Mouse (Mus musculus) myocyte (in vitro differentiated cells): ENCODE measurements at regions not wholly inside any gene's neighbourhood (a gene's known extent, or its start where the extent isn't known, plus 50 kb on each side); places are given as distances from the start of the nearest gene placed in this dataset.

Source experiments
- CEBPB ChIP-seq: IDR thresholded peaks from 2 replicates; pipeline ENCODE4 v1.6.1; 2011; ENCODE audit warnings: mild to moderate bottlenecking, moderate library complexity; ENCODE audit not compliant: poor library complexity, insufficient read depth, severe bottlenecking
- E2F4 ChIP-seq: IDR thresholded peaks from one replicate; pipeline ENCODE4 v1.6.1; 2011; ENCODE audit warnings: mild to moderate bottlenecking, control low read depth, moderate library complexity; ENCODE audit not compliant: insufficient read depth
- MAX ChIP-seq: IDR thresholded peaks from one replicate; pipeline ENCODE4 v1.6.1; 2011; ENCODE audit warnings: low read depth, mild to moderate bottlenecking, control low read depth
- MYOD1 ChIP-seq, 3 experiments: IDR thresholded peaks; one replicate each; pipeline ENCODE4 v1.6.1; 2011; ENCODE audit warnings: control low read depth in 2 of 3, low read depth in 2 of 3, mild to moderate bottlenecking in 2 of 3, moderate library complexity in 1 of 3; ENCODE audit not compliant: insufficient read length in 2 of 3, control insufficient read depth in 1 of 3
- MYOG ChIP-seq, 3 experiments: IDR thresholded peaks; one replicate each; pipeline ENCODE4 v1.6.1; 2011; ENCODE audit warnings: control low read depth in 2 of 3, low read depth in 2 of 3, mild to moderate bottlenecking in 2 of 3; ENCODE audit not compliant: insufficient read length in 2 of 3, control insufficient read depth in 1 of 3, insufficient read depth in 1 of 3
- POLR2A ChIP-seq: IDR thresholded peaks from one replicate; pipeline ENCODE4 v1.6.1; 2011; ENCODE audit warnings: low read depth, mild to moderate bottlenecking, control low read depth, moderate library complexity; ENCODE audit not compliant: insufficient read length
- POLR2AphosphoS2 ChIP-seq: IDR thresholded peaks from one replicate; pipeline ENCODE4 v1.6.1; 2011; ENCODE audit warnings: low read depth, control low read depth; ENCODE audit not compliant: insufficient read length
- REST ChIP-seq: IDR thresholded peaks from one replicate; pipeline ENCODE4 v1.6.1; 2011; ENCODE audit warnings: mild to moderate bottlenecking, control low read depth, moderate library complexity; ENCODE audit not compliant: insufficient read depth, insufficient read length
- SRF ChIP-seq: IDR thresholded peaks from one replicate; pipeline ENCODE4 v1.6.1; 2011; ENCODE audit warnings: low read depth; ENCODE audit not compliant: control insufficient read depth, insufficient read length
- TCF12 ChIP-seq: IDR thresholded peaks from one replicate; pipeline ENCODE4 v1.6.1; 2011; ENCODE audit warnings: mild to moderate bottlenecking, control low read depth; ENCODE audit not compliant: poor library complexity, insufficient read depth, severe bottlenecking
- TCF3 ChIP-seq: IDR thresholded peaks from one replicate; pipeline ENCODE4 v1.6.1; 2011; ENCODE audit warnings: low read depth, control low read depth; ENCODE audit not compliant: insufficient read length
- USF1 ChIP-seq: IDR thresholded peaks from one replicate; pipeline ENCODE4 v1.6.1; 2011; ENCODE audit warnings: low read depth, mild to moderate bottlenecking, control low read depth, moderate library complexity

- TF ChIP-seq E2F4 (no peak), POLR2AphosphoS2 (no peak), POLR2A (no peak), MAX (no peak), MYOD1 (IDR thresholded peaks at IDR 0.05; ENCODE audit: control insufficient read depth in 1 of 3, insufficient read length in 2 of 3, low read depth in 2 of 3) (no peak), TCF3 (no peak), USF1 (no peak), MYOG (IDR thresholded peaks at IDR 0.05; ENCODE audit: control insufficient read depth in 1 of 3, insufficient read depth in 1 of 3, insufficient read length in 2 of 3, low read depth in 2 of 3) (no peak), REST (no peak), CEBPB (no peak), TCF12 (no peak), SRF (no peak)
Observed at GRCm38 (mm10) chr8:87268159-87268558, 204.2 kb downstream of the Cbln1 start.
